Mouse (Mus musculus) limb, embryonic 10.5 days (tissue): Measurements from ENCODE around the gene Polr3c. TPM values are rescaled to one million over a fixed set of nuclear protein-coding genes. Genes with fewer than 3 reads are reported as not detected.
"Not testable (repeated sequence)": the region's sequence is repeated elsewhere in the genome, so short reads cannot be mapped to it uniquely, and the experiment has no call there.

ENCODE experiments used
- DNase-seq: peaks from one replicate; pipeline ENCODE4 v3.0.0-alpha.2; 2017; ENCODE audit warnings: low spot score
- H3K27ac ChIP-seq: fragments of 300-500 bp; sonication (generic); 2 replicates; pipeline ENCODE4 v1.5.1; 2016; ENCODE audit warnings: mild to moderate bottlenecking
- H3K27me3 ChIP-seq: fragments of 300-500 bp; sonication (generic); 2 replicates; pipeline ENCODE4 v1.6.1; 2016; ENCODE audit warnings: low read depth, mild to moderate bottlenecking; ENCODE audit not compliant: poor library complexity, severe bottlenecking
- H3K36me3 ChIP-seq: fragments of 300-500 bp; sonication (generic); 2 replicates; pipeline ENCODE4 v1.6.1; 2016; ENCODE audit warnings: mild to moderate bottlenecking, moderate library complexity
- H3K4me1 ChIP-seq: fragments of 300-500 bp; sonication (generic); 2 replicates; pipeline ENCODE4 v1.6.1; 2016
- H3K4me3 ChIP-seq: fragments of 300-500 bp; sonication (generic); 2 replicates; pipeline ENCODE4 v1.5.1; 2016; ENCODE audit warnings: mild to moderate bottlenecking, moderate library complexity
- H3K9me3 ChIP-seq: fragments of 300-500 bp; sonication (generic); replicated peaks from 2 replicates; pipeline ENCODE4 v1.6.1; 2016; ENCODE audit warnings: mild to moderate bottlenecking
- WGBS: fragments of 180-500 bp; shearing (Covaris S2); methylation state at CpG from one replicate; pipeline ENCODE4 v1.1.7; 2016; 5-methylcytosine and 5-hydroxymethylcytosine counted together
- polyA plus RNA-seq: library from polyadenylated mRNA; unstranded; fragments of >200 nt; fragmentation: Nextera tagmentation; extraction: Ambion mirVana; gene quantifications from 2 replicates; pipeline ENCODE4 v1.2.1, GENCODE M21; 2016

Gene Polr3c
- polyA plus RNA-seq, 1 experiment from 2014 or later = 51.4 TPM

DNA sequence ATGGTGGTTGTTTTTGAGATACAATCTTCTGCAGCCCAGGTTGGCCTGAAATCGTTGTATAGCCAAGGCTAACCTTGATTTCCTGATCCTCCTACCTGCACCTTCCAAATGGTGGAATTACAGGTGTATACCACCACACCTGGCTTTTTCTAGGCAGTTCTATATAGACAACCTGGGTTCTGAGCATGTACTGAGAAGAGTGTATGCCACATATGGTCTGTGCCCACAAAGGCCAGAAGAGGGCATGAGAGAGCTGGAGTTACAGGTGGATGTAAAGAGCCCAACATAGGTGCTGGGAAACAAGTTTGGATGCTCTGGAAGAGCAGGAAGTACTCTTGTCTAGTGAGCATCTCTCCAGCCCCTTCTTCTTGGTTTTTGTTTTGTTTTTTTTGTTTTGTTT is 60.1 kb downstream of the Polr3c start:
- Histone ChIP-seq H3K4me1 (peaks cover 26% of the 10 kb centered on the region), H3K36me3 (no peaks in the 10 kb centered on the region), H3K27ac (no peak overlapping the region), H3K27me3 (peaks cover 23% of the 10 kb centered on the region), H3K9me3 (no peaks in the 10 kb centered on the region), H3K4me3 (no peak overlapping the region)
- DNase-seq = no peak
- 37% methylated on average over 1 of the region's 1 CpGs for WGBS

DNA sequence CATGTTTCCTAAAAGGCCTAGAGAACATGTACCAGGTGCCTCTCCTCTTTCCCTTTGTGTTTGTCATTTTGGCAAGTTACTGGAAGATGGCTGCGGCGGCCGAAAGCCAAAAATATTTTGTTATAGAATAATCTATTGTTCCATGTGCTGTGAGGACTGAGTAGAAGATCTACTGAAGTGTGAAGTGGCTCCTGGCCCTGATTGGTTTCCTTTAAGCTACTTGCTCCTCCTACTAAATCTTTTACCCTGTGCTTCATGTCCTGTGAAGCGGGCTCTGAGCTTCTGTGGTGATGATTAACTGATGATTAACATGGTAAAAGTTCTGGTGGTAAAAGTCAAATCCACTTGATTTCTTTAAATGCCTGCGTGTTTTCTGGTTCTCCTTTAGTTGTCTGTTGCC is 60.5 kb downstream of the Polr3c start:
- H3K4me1 ChIP-seq = peaks cover 26% of the 10 kb centered on the region
- WGBS = 91% methylated on average over 5 of the region's 5 CpGs
- H3K4me3 ChIP-seq = no peak overlapping the region
- H3K27me3 ChIP-seq = peaks cover 21% of the 10 kb centered on the region
- DNase-seq = no peak
- no peaks in the 10 kb centered on the region for H3K36me3 ChIP-seq
- H3K9me3 ChIP-seq = no peaks in the 10 kb centered on the region
- no peak overlapping the region for H3K27ac ChIP-seq

DNA sequence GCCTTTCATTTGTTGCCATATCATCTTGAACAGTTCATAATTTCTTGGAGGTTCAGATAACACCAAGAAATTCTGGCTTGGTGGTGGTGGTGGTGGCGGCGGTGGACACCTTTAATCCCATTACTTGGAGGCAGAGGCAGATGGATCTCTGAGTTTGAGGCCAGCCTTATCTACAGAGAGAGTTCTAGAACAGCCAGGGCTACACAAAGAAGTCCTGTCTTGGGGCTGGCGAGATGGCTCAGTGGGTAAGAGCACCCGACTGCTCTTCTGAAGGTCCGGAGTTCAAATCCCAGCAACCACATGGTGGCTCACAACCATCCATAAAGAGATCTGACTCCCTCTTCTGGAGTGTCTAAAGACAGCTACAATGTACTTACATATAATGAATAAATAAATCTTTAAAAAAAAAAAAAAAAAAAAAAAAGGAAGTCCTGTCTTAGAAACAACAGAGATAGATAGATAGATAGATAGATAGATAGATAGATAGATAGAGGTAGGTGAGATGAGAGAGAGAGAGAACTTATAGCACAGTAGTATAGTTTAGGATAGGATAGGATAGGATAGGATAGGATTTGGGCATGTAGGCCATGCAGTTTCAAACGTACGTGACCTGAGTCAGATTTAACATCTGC is 61.6 kb downstream of the Polr3c start:
- 89% methylated on average over 7 of the region's 7 CpGs for WGBS
- H3K4me3 ChIP-seq, DNase-seq, H3K36me3 ChIP-seq, H3K27ac ChIP-seq, H3K9me3 ChIP-seq, H3K27me3 ChIP-seq: not testable (repeated sequence)
- peaks cover 26% of the 10 kb centered on the region for H3K4me1 ChIP-seq

- H3K27ac ChIP-seq = peak overlapping the region; percentile 66
- H3K4me3 ChIP-seq = peak overlapping the region; percentile 42
- DNase-seq = peak; percentile 88
- H3K36me3 ChIP-seq = no peaks in the 10 kb centered on the region
- H3K27me3 ChIP-seq = 0 out of 2 replicates have a peak, but pooled peaks cover 3% of the 10 kb centered on the region
- peaks cover 14% of the 10 kb centered on the region for H3K4me1 ChIP-seq
- 8% methylated on average over 17 of the region's 18 CpGs for WGBS
- H3K9me3 ChIP-seq = no peaks in the 10 kb centered on the region
Measured at GRCm38 (mm10) chr3:96663432-96664239, 63.8 kb downstream of the Polr3c start.

DNA sequence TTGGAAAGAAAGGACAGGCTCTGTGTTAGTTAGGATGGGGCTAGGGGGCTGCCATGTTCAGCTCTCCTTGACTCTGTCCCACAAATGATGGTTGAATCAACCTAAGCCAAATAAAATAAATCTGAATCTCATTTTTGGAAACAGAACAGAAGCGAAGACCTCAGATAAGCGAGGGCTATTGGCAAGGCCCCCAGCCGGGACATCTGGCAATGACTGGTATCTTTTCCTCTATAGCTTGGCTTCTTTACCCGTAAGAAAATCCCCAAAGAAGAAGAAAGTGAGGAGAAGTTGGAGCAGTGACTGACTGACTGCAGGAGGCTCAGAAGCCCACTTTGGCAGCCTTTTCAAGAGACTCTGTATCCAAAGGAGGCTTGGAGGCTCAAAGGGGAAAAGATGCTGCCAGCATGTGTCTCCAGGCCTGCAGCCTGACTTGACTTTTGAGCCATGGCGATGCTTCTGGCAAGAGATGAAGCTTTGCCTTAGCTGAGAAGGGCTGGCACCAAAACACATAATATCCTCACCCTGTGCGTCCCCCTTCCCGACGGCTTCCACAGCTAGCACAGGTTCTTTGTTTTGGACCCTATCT is 64.6 kb downstream of the Polr3c start:
- no peak for DNase-seq
- no peaks in the 10 kb centered on the region for H3K36me3 ChIP-seq
- WGBS = 50% methylated on average over 8 of the region's 8 CpGs
- no peaks in the 10 kb centered on the region for H3K9me3 ChIP-seq
- peak overlapping the region; percentile 66 for H3K27ac ChIP-seq
- H3K27me3 ChIP-seq = 0 out of 2 replicates have a peak, but pooled peaks cover 3% of the 10 kb centered on the region
- peaks cover 14% of the 10 kb centered on the region for H3K4me1 ChIP-seq
- H3K4me3 ChIP-seq = peak overlapping the region; percentile 42

Other genes starting within 250 kb of the Polr3c start
- 0.58 and 0.84 TPM in 2 replicates for gene Hfe2, start 202.5 kb downstream of the Polr3c start, polyA plus RNA-seq
- gene Txnip, start 169.7 kb downstream of the Polr3c start, polyA plus RNA-seq = 28.5 and 43.4 TPM in 2 replicates
- 0.60 and 2.0 TPM in 2 replicates for gene Gm16253, start 150.6 kb downstream of the Polr3c start, polyA plus RNA-seq
- 27.2 and 42.1 TPM in 2 replicates for gene Polr3gl, start 133.4 kb downstream of the Polr3c start, polyA plus RNA-seq
- gene Ankrd34a, start 131.0 kb downstream of the Polr3c start, polyA plus RNA-seq = 0.73 and 0.96 TPM in 2 replicates
- 3.6 and 4.5 TPM in 2 replicates for gene Lix1l, start 126.5 kb downstream of the Polr3c start, polyA plus RNA-seq
- 224 and 228 TPM in 2 replicates for gene Rbm8a, start 97.7 kb downstream of the Polr3c start, polyA plus RNA-seq
- 40.9 and 44.6 TPM in 2 replicates for gene Pex11b, start 92.3 kb downstream of the Polr3c start, polyA plus RNA-seq
- 0.08 and 0.14 TPM in 2 replicates for gene Gm42957, start 92.2 kb downstream of the Polr3c start, polyA plus RNA-seq
- gene Itga10, start 82.0 kb downstream of the Polr3c start, polyA plus RNA-seq = 0.58 and 0.80 TPM in 2 replicates
- gene Ankrd35, start 57.5 kb downstream of the Polr3c start, polyA plus RNA-seq = 0.09 and 0.10 TPM in 2 replicates
- gene Pias3, start 31.2 kb downstream of the Polr3c start, polyA plus RNA-seq = 36.4 and 58.3 TPM in 2 replicates
- gene Nudt17, start 19.1 kb downstream of the Polr3c start, polyA plus RNA-seq = 9.1 and 9.6 TPM in 2 replicates
- 64.3 and 69.8 TPM in 2 replicates for gene Rnf115, start within 50 bp of the Polr3c start, polyA plus RNA-seq
- not detected in 2 replicates for gene Pdzk1, start 101.7 kb upstream of the Polr3c start, polyA plus RNA-seq
- gene Cd160, start 101.7 kb upstream of the Polr3c start, polyA plus RNA-seq = 0.13 TPM in 1 of 2 replicates, not detected in the other
- 11.3 and 14.0 TPM in 2 replicates for gene Gja5, start 177.1 kb upstream of the Polr3c start, polyA plus RNA-seq
- 35.9 and 36.5 TPM in 2 replicates for gene Gpr89, start 177.7 kb upstream of the Polr3c start, polyA plus RNA-seq
- gene Gja8, start 198.4 kb upstream of the Polr3c start, polyA plus RNA-seq = 0.03 TPM in 1 of 2 replicates, not detected in the other